Mouse (Mus musculus) kidney, adult 2 months (tissue): ENCODE data around the gene Snx32.

Source experiments
- CTCF ChIP-seq: fragments of 200-500 bp; conservative IDR thresholded peaks from 2 replicates; pipeline ENCODE4 v1.5.1; 2011; ENCODE audit warnings: low read depth, mild to moderate bottlenecking, control low read depth, low read length, moderate library complexity, mixed read lengths; ENCODE audit not compliant: insufficient read depth, insufficient read length
- POLR2A ChIP-seq: fragments of 200-500 bp; IDR thresholded peaks from one replicate; pipeline ENCODE4 v1.6.1; 2011; ENCODE audit warnings: low read depth, low read length, control low read depth

DNA sequence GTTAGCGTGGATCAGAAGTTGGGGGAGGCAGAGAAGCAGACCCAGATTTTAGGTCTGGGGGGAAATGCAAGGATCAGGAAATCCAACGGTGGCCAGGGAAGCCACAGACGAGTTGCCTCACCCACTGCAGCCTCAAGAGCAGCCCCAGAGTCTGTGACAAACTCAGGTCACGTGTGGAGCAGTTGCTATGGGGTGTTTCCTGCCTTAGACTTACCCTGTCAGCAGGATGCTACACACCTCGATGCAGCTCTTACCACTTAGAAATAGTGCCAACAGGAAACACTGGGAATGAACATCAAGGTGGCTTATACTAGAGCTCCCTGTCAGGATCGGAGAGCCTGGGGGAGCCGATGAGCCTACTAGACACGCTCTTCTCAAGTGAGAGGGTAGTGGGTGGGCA is 22.2 kb upstream of the Snx32 start:
- no peak for TF ChIP-seq CTCF
- TF ChIP-seq POLR2A = no peak
